Mouse (Mus musculus): ENCODE results near the gene AI837181. TPM values are rescaled to one million over a fixed set of nuclear protein-coding genes. Genes with fewer than 3 reads are reported as not detected.

Gene AI837181
- polyA plus RNA-seq (2014; fragmentation: Nextera tagmentation; extraction: Ambion mirVana), result 61.3 and 66.0 TPM in 2 replicates

DNA sequence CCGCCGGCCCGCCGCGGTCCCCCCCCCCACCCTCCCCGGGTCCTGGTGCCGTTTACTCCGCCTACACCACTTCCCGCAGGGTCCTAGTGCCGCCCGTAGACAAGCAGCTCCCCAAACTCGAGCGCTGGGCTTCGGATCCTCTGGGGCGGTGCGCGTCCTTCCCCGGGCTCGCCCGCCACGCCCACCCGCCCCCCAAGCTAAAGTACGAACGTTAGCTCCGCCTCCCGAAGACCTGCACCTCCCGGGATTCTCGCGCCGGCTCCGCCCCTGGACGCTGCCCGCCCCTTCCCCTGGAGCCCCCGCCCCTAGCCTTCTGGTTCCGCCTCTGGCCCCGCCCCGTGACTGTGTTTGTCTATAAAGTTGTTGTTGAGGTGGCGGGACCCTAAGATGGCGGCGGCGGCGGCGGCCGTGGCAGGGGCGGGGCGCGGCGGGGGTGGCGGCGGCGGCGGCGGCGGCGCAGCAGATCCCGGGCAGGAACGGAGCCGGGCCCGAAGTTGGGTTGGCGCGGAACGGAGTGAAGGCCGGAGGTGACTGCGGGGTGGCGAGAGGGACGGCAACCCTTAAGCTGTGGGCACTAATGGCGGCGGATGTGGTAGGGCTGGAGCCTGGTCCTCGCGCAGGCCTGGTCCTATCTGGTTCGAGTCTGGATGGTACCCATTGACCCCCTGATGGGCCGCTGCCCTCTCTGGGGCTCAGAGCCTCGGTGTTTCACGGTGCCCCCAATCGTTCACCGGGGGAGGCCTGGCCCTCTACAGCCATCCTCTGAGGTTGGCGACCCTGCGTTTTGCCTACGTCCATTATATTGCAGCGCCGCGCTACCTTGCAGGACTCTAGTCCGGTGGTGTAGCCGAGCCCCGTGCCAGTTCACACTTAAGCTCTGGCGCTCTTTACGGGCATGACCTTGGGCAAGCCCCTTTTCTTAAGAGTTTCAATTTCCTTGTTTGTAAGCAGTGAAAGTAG lies at the start of gene AI837181, which contains the start of gene Drap1:
Gene AI837181, plus strand, starts transcription at position 363 of the 960 bp plus-strand sequence.
Gene Drap1, minus strand, starts transcription at position 198 of the 960 bp plus-strand sequence.
- H3K9ac ChIP-seq, result peak within 1 kb of the TSS; percentile 94
- peak within 1 kb of the TSS; percentile 90 for H3K4me2 ChIP-seq (replicated peaks)
- H3K27me3 ChIP-seq (ENCODE audit: control insufficient read depth, insufficient read depth, low read length), result no peaks in the 10 kb centered on the region
- under 1% methylated on average over 82 of the region's 87 CpGs for WGBS
- no peaks in the 10 kb centered on the region for H3K9me3 ChIP-seq (ENCODE audit: control insufficient read depth, low read length)
- peak within 1 kb of the TSS; percentile 94 for H3K27ac ChIP-seq
- ATAC-seq (ENCODE audit: low FRiP score), result peak; percentile 93
- peaks cover 24% of the 10 kb centered on the region for H3K4me1 ChIP-seq (replicated peaks; ENCODE audit: control insufficient read depth, insufficient read depth, low read length)
- H3K4me3 ChIP-seq (replicated peaks; ENCODE audit: low read length), result peak within 1 kb of the TSS; percentile 79
- DNase-seq (ENCODE audit: low spot score), result peak; percentile 96
- peaks cover 50% of the 10 kb centered on the region for H3K36me3 ChIP-seq (replicated peaks; ENCODE audit: control insufficient read depth, insufficient read depth)

DNA sequence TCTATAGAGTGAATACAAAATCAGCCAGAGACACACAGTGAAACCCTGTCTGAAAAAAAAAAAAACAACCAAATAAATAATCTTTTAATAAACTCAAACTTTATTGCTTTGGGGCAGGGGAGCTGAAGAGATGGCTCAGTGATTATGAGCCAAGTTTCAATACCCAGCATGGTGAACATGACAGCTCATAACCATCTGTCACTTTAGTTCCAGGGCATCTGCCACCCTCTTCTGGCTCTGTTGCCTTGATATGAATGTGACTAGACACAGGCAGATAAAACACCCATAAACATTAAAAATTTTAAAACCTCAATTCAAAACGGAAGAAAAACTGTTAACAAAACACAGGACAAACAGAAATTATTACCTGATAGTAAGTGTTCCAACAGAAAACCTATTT lies 47.5 kb upstream of the AI837181 start:
- no peak overlapping the region for H3K9ac ChIP-seq
- H3K36me3 ChIP-seq (replicated peaks; ENCODE audit: control insufficient read depth, insufficient read depth), result peaks cover 82% of the 10 kb centered on the region
- no peak overlapping the region for H3K4me3 ChIP-seq (replicated peaks; ENCODE audit: low read length)
- DNase-seq (ENCODE audit: low spot score) (no peak), ATAC-seq (ENCODE audit: low FRiP score) (no peak)
- no peaks in the 10 kb centered on the region for H3K4me1 ChIP-seq (replicated peaks; ENCODE audit: control insufficient read depth, insufficient read depth, low read length)
- no peaks in the 10 kb centered on the region for H3K9me3 ChIP-seq (ENCODE audit: control insufficient read depth, low read length)
- H3K27ac ChIP-seq, result no peak overlapping the region
- H3K27me3 ChIP-seq (ENCODE audit: control insufficient read depth, insufficient read depth, low read length), result no peaks in the 10 kb centered on the region
- WGBS, result 89% methylated on average over 1 of the region's 1 CpGs
- H3K4me2 ChIP-seq (replicated peaks), result no peak overlapping the region

DNA sequence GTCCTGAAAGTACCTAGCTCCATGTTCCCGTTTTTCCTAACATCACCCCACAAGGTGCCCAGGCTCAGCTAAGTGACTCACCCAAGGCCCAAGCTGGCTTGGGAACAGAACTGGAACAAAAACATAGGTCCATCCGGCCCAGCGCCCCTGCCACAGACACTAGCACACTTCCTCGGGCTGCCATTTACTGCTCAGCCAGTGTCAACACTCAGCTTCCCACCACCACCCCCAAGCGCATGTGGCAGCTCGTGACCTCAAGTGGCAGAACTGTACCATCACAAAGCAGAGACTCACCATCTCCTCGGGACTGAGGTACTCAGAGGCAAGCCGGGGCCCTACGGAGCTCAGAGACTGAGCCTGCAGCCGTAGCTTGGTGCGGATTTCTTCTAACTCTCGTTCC lies 41.6 kb upstream of the AI837181 start:
- H3K27me3 ChIP-seq (ENCODE audit: control insufficient read depth, insufficient read depth, low read length), result peaks cover 4% of the 10 kb centered on the region
- WGBS, result 97% methylated on average over 12 of the region's 12 CpGs
- no peak for ATAC-seq (ENCODE audit: low FRiP score)
- H3K4me3 ChIP-seq (replicated peaks; ENCODE audit: low read length), result no peak overlapping the region
- H3K9me3 ChIP-seq (ENCODE audit: control insufficient read depth, low read length), result no peaks in the 10 kb centered on the region
- no peak for DNase-seq (ENCODE audit: low spot score)
- H3K4me2 ChIP-seq (replicated peaks), result no peak overlapping the region
- no peak overlapping the region for H3K9ac ChIP-seq
- peaks cover 17% of the 10 kb centered on the region for H3K4me1 ChIP-seq (replicated peaks; ENCODE audit: control insufficient read depth, insufficient read depth, low read length)
- H3K27ac ChIP-seq, result no peak overlapping the region
- peaks cover 85% of the 10 kb centered on the region for H3K36me3 ChIP-seq (replicated peaks; ENCODE audit: control insufficient read depth, insufficient read depth)

DNA sequence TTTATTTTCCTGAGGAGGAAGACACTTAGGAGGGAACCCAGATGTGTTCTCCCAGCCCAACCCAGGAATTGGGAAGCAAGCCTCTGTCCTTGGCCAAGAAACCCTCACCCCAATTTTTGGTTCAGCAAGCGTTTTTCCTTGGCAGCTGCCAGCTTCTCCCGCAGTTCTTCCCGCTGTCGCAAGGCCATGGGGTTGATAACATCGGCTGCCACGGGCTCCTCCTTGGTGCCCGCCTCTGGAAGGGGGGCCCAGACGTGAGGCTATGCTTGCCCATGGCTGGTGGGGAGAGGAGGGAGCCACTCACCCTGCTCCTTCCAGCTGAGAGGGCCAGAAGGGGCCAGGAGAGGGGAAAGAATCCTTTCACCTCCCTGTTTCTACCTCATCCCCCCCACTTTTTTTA lies 40.2 kb upstream of the AI837181 start:
- WGBS, result 94% methylated on average over 8 of the region's 8 CpGs
- H3K4me3 ChIP-seq (replicated peaks; ENCODE audit: low read length), result no peak overlapping the region
- H3K27me3 ChIP-seq (ENCODE audit: control insufficient read depth, insufficient read depth, low read length), result peaks cover 4% of the 10 kb centered on the region
- H3K27ac ChIP-seq, result no peak overlapping the region
- DNase-seq (ENCODE audit: low spot score) (no peak), ATAC-seq (ENCODE audit: low FRiP score) (no peak)
- H3K36me3 ChIP-seq (replicated peaks; ENCODE audit: control insufficient read depth, insufficient read depth), result peaks cover 71% of the 10 kb centered on the region
- no peaks in the 10 kb centered on the region for H3K9me3 ChIP-seq (ENCODE audit: control insufficient read depth, low read length)
- peaks cover 24% of the 10 kb centered on the region for H3K4me1 ChIP-seq (replicated peaks; ENCODE audit: control insufficient read depth, insufficient read depth, low read length)
- no peak overlapping the region for H3K9ac ChIP-seq
- no peak overlapping the region for H3K4me2 ChIP-seq (replicated peaks)

DNA sequence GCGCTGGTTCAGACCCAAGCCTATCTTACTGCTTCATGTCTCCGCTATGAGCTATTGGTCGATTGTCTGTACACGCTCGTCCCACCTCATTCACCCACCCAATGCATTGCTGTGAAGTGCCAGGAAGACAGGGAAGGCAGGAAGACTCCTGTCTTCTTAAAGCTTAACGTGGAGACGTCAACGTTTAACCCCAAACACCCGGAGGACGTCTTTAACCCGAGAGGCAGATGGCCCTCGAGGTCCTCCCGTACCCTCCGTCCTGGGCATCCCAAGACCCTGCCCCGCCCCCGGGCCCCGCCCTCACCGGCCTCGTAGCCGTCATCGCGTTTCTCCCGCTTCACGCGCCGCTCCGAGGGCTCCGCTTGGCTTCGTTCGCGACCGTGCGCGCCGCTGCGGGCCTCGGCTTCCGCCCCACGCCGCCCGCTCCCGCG lies 36.9 kb upstream of the AI837181 start:
- Histone ChIP-seq H3K9ac (peak overlapping the region; percentile 89), H3K4me2 (replicated peaks) (peak overlapping the region; percentile 95), H3K27me3 (ENCODE audit: control insufficient read depth, insufficient read depth, low read length) (peaks cover 4% of the 10 kb centered on the region), H3K9me3 (ENCODE audit: control insufficient read depth, low read length) (no peaks in the 10 kb centered on the region), H3K4me1 (replicated peaks; ENCODE audit: control insufficient read depth, insufficient read depth, low read length) (peaks cover 32% of the 10 kb centered on the region), H3K27ac (peak overlapping the region; percentile 84), H3K36me3 (replicated peaks; ENCODE audit: control insufficient read depth, insufficient read depth) (peaks cover 38% of the 10 kb centered on the region), H3K4me3 (replicated peaks; ENCODE audit: low read length) (peak overlapping the region; percentile 94)
- ATAC-seq (ENCODE audit: low FRiP score) (peak; percentile 26; the same call in 1 of the 2 replicates), DNase-seq (ENCODE audit: low spot score) (no peak)
- under 1% methylated on average over 43 of the region's 43 CpGs for WGBS

DNA sequence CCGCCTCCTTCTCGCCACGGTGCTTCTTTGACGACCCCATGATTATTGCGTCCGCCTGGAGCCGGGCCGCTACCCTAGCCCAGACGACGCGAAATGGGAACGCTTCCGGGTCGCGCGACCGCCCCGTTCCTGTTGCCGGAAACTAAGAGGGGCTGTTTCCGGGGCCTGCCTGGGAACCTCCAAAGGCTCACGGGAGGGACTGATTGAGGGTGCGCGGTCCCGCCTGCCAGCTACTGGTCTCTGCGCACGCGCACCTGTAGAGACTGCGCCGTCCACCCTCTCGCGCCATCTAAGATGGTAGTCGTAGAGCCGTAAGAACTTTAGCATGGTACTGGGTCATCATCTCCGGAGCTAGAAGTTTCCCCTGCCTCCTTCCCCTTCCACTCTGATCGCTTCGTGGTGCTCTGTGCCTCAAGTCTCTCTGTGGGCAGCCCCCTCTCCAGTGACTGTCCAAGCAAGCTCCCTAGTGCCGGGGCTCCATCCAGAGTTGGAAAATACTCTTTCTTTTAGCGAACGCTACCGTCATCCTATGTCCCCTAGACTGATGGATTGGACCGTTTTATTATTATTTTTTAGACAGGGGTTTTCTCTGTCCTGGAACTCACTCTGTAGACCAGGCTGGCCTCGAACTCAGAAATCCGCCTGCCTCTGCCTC lies 36.2 kb upstream of the AI837181 start, which contains the start of gene Sart1:
Gene Sart1, minus strand, starts transcription at position 116 of the 655 bp plus-strand sequence.
- Histone ChIP-seq H3K4me2 (replicated peaks) (peak within 1 kb of the TSS; percentile 95), H3K27ac (peak within 1 kb of the TSS; percentile 84), H3K27me3 (ENCODE audit: control insufficient read depth, insufficient read depth, low read length) (peaks cover 4% of the 10 kb centered on the region), H3K9ac (peak within 1 kb of the TSS; percentile 89), H3K4me1 (replicated peaks; ENCODE audit: control insufficient read depth, insufficient read depth, low read length) (peaks cover 32% of the 10 kb centered on the region), H3K36me3 (replicated peaks; ENCODE audit: control insufficient read depth, insufficient read depth) (peaks cover 31% of the 10 kb centered on the region), H3K9me3 (ENCODE audit: control insufficient read depth, low read length) (no peaks in the 10 kb centered on the region), H3K4me3 (replicated peaks; ENCODE audit: low read length) (peak within 1 kb of the TSS; percentile 94)
- ATAC-seq (ENCODE audit: low FRiP score), result peak; percentile 96
- WGBS, result 3% methylated on average over 40 of the region's 43 CpGs
- peak; percentile 95 for DNase-seq (ENCODE audit: low spot score)

DNA sequence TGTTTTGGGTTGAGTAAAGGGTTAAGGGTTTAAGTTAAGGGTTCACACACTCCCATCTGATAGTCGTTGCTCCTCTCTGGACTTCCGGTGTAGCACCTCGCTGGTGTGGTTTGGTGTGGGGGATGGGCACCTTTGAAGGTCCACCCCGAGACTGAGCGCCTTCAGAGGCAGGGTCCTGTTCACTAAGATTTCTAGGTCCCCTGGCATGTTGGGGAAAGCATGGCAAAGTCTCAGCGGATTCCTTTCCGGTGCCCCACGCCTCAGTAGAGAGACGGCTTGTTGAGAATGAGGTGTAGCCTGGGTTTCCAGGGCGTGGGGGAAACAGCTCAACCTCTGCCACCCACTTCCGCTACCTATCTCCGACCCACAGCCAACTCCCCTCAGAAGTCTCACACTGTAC lies 35.3 kb upstream of the AI837181 start:
- ATAC-seq (ENCODE audit: low FRiP score), result no peak
- peaks cover 22% of the 10 kb centered on the region for H3K36me3 ChIP-seq (replicated peaks; ENCODE audit: control insufficient read depth, insufficient read depth)
- WGBS, result 55% methylated on average over 12 of the region's 12 CpGs

DNA sequence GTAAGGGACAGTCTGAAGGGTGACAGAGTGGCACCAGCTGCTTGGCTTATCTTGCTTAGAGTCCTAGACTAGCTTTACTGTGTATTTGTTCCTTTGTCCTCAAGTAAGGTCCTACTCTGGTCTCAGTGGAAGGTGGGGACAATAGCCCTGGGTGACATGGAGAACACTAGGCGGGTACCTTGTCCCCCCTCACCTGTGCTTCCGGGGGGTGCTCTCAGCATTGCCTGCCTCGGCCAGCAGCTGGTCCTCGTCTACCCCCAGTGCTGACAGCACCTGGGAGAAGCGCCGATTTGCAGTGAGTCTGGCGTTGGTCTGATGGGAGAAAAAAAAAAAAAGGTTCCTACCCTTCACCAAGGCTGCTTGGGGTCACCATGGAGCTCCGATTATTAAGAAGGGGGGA lies 34.5 kb upstream of the AI837181 start:
- peak overlapping the region; percentile 68 for H3K4me2 ChIP-seq (replicated peaks)

More for the DNA sequence above, 35.3 kb upstream of the AI837181 start:
- H3K9ac ChIP-seq, result peak overlapping the region; percentile 69; the same call in 1 of the 2 replicates
- peak overlapping the region; percentile 68 for H3K4me2 ChIP-seq (replicated peaks)
- H3K27me3 ChIP-seq (ENCODE audit: control insufficient read depth, insufficient read depth, low read length), result peaks cover 4% of the 10 kb centered on the region
- peak overlapping the region; percentile 94 for H3K4me3 ChIP-seq (replicated peaks; ENCODE audit: low read length)
- DNase-seq (ENCODE audit: low spot score), result no peak
- H3K9me3 ChIP-seq (ENCODE audit: control insufficient read depth, low read length), result no peaks in the 10 kb centered on the region
- H3K4me1 ChIP-seq (replicated peaks; ENCODE audit: control insufficient read depth, insufficient read depth, low read length), result peaks cover 32% of the 10 kb centered on the region
- no peak overlapping the region for H3K27ac ChIP-seq

DNA sequence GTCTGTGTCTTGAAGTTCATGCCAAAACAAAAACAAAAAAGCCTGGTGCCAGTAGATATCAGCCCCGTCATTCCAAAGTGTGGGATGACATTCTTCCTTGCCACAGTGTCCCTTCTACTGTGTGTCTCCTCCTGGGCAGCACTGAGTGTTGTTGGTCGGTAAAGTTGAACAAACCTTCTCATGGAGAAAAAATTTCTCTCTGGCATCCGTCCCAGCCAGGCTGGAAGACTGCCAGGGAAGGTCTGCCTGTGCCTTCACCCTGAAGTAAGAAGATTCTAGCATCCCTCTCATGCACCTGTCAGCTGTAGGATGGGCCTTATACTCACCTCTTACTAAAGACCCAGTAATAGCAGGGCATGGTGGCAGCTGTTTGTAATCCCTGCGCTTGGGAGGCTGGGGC lies 32.1 kb upstream of the AI837181 start:
- no peak overlapping the region for H3K27ac ChIP-seq
- no peak for ATAC-seq (ENCODE audit: low FRiP score)

More for the DNA sequence above, 34.5 kb upstream of the AI837181 start:
- Histone ChIP-seq H3K4me3 (replicated peaks; ENCODE audit: low read length) (0 out of 2 replicates have a peak overlapping the region, but pooled peaks have one; percentile 94), H3K27ac (no peak overlapping the region), H3K9ac (peak overlapping the region; percentile 69; the same call in 1 of the 2 replicates), H3K9me3 (ENCODE audit: control insufficient read depth, low read length) (no peaks in the 10 kb centered on the region), H3K4me1 (replicated peaks; ENCODE audit: control insufficient read depth, insufficient read depth, low read length) (peaks cover 32% of the 10 kb centered on the region), H3K27me3 (ENCODE audit: control insufficient read depth, insufficient read depth, low read length) (peaks cover 4% of the 10 kb centered on the region), H3K36me3 (replicated peaks; ENCODE audit: control insufficient read depth, insufficient read depth) (peaks cover 14% of the 10 kb centered on the region)
- no peak for ATAC-seq (ENCODE audit: low FRiP score)
- WGBS, result 89% methylated on average over 8 of the region's 8 CpGs
- no peak for DNase-seq (ENCODE audit: low spot score)

More for the DNA sequence above, 32.1 kb upstream of the AI837181 start:
- 59% methylated on average over 4 of the region's 4 CpGs for WGBS
- Histone ChIP-seq H3K36me3 (replicated peaks; ENCODE audit: control insufficient read depth, insufficient read depth) (no peaks in the 10 kb centered on the region), H3K9ac (no peak overlapping the region), H3K4me1 (replicated peaks; ENCODE audit: control insufficient read depth, insufficient read depth, low read length) (peaks cover 17% of the 10 kb centered on the region), H3K4me2 (replicated peaks) (no peak overlapping the region), H3K4me3 (replicated peaks; ENCODE audit: low read length) (no peak overlapping the region), H3K27me3 (ENCODE audit: control insufficient read depth, insufficient read depth, low read length) (peaks cover 4% of the 10 kb centered on the region), H3K9me3 (ENCODE audit: control insufficient read depth, low read length) (no peaks in the 10 kb centered on the region)
- no peak for DNase-seq (ENCODE audit: low spot score)

All from hindbrain, embryonic 14.5 days (tissue).